Mouse (Mus musculus) WW6 (cell line): ENCODE results near the gene Pepd.

Experiments
- DNase-seq: peaks from one replicate; pipeline ENCODE4 v3.0.0-alpha.2; 2013; ENCODE audit warnings: low read depth, low spot score

The Pepd gene

DNA sequence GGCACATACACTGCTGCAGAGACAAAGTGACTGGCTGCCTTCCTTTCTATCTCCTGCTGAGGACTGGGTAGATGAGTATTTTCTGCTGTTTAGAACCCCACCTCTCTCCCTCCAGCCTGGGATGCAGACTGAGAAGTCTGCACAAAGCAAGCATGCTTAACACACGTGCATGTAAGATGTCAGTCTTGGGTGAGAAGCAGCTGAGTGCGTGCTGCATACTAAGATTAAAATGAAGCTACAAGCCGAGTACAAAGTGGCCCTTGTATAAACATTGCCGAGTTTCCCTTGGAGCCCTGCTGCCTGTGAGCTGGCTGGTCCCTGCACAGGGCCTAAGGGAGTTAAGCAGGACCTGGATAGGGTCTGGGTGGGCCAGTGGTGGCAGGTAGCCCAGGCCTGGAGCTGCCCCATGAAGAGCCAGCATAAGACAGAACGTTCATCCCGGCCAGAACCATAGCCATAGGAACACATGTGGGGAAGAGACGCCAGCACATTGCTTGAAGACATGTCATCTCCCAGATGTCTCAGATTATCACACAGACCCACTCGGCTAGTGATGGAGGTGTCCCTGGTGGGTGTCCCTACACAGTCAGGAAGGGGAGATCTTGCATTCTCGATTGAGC lies 115.7 kb downstream of the Pepd start:
- DNase-seq, result no peak

DNA sequence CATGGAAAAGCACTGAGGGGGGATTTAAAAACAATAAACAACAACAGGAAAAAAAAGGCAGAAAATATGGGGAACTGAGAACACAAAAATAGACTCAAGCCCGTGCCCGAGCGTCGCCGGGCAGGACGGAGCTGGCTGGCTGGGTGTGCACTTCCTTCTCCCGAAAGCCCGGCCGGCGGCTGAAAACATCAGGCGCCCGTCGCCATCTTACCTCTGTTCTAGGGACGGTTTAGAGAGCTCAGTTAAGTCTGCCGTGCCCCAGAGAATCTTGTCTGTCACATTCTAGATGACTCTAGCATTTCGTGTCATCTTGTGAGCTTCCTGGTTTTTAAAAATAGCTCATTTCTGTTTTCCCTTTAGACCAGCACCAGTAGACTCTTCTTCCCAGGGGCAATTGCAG lies 116.4 kb downstream of the Pepd start:
- no peak for DNase-seq

DNA sequence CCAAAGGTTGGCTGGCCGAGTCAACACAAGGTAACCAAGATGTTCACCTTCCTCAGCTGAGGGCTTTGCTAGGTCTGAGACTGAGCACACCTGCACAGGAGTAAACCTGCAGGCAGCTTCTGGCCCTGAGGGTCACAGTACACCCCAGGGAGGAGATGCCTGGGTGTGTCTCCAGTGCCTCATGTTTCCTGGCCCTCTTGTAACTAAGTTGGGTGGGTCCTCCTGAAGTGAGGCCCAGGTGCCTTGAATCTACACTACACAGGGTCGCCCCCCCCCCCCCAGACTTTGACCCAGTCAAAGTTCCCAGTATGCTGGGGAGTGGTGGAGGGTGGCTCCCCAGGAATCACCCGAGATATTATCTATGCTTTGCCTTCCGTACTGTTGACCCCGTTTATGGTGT lies 117.0 kb downstream of the Pepd start:
- DNase-seq, result no peak

DNA sequence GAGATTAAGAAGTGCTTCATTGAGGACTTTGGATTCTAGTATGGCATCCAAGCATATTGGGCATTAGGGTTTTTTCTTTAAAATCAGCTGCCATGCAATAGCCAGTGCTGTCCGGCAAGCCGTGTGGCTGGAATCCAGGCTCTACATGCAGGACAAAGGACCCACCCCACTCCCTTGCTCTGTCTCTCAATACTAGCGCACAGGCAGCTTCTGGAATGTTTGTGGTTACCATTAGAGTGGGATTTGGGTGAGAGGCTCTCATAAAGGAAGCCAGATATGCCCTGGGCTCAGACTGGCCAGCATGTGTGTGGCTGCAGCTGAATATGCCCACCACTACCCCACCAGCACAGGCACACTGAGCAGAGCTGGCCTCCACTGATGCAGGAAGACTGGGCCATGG lies 117.5 kb downstream of the Pepd start:
- no peak for DNase-seq

DNA sequence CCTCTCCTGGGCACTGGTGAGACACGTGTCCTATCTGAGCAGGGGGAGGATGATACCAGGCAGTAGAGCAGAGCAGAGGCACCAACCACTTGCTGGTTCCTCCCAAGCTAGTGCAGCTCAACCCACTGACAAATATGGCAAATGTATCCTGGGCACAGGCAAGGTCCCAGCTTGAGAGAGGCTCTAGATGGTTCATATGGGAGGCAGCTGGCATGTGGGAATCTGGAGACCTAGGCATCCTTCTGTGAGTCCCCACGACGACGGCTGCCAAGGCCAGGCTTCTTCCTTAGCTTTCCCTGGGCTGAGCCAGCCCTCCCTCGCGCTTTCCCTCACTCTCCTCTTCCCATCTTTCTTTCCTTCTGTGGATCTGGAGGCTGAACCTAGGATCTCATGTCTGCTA lies 118.4 kb downstream of the Pepd start:
- DNase-seq, result no peak

GRCm38 (mm10) chr7:35035141-35035553 lies 123.0 kb downstream of the Pepd start:
- DNase-seq, result no peak

- DNase-seq, result no peak
These were observed 123.4 kb downstream of the Pepd start for GRCm38 (mm10) chr7:35035565-35035964.

- no peak for DNase-seq
These were observed 124.1 kb downstream of the Pepd start for GRCm38 (mm10) chr7:35036266-35036731.

DNA sequence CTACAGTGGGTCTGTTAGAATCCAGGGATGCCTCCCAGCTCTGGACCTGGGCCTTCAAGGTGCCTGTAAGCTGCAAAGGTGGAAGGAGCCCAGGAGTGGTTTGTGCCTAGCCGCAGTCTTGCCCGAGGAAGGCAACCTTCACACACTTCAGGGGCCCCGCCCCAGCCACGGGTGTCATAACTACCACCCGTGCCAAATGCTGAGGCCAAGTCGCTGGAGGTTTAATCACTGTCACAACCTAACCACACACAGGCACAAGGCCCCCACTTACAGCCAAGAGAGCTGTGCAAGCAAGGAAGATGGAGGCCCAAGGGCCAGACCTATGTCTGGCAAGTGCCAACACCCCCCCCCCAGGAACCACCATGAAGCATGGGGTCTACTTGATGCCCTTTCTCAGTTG lies 125.2 kb downstream of the Pepd start:
- no peak for DNase-seq

DNA sequence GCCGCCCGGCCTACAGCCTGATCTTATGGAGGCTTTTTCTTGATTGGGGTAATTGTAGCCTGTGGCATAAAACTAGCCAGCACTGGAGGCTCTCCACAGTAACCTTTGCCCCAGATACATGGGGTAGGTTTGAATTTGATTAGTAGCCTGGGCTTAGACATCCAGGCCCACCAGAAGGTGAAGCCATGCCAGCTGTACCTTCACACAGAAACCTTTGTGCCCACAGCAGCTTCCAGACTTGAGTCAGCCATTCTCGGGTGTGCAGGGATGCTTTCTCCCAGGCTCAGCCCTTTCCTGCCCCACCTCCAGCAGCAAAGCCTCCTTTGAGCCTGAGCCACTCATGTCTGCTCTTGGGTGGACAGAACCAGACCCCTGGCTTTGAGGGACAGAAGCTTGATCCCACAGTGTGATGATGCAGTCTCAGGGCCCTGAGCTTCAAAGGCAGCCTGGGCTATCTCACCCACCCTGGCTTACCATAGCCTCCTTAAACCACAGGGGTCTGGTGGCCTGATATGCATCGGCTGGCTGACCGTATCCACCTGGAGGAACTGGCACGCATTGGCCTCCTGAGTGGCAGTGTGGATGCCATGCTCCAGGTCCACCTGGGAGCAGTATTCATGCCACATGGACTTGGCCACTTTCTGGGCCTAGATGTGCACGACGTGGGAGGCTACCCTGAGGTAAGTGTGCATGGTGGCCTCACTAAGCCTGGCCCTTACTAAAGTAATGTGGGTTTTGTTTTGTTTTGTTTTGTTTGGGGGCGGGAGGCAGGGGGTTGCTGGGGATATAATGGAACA lies 128.2 kb downstream of the Pepd start:
- no peak for DNase-seq

DNA sequence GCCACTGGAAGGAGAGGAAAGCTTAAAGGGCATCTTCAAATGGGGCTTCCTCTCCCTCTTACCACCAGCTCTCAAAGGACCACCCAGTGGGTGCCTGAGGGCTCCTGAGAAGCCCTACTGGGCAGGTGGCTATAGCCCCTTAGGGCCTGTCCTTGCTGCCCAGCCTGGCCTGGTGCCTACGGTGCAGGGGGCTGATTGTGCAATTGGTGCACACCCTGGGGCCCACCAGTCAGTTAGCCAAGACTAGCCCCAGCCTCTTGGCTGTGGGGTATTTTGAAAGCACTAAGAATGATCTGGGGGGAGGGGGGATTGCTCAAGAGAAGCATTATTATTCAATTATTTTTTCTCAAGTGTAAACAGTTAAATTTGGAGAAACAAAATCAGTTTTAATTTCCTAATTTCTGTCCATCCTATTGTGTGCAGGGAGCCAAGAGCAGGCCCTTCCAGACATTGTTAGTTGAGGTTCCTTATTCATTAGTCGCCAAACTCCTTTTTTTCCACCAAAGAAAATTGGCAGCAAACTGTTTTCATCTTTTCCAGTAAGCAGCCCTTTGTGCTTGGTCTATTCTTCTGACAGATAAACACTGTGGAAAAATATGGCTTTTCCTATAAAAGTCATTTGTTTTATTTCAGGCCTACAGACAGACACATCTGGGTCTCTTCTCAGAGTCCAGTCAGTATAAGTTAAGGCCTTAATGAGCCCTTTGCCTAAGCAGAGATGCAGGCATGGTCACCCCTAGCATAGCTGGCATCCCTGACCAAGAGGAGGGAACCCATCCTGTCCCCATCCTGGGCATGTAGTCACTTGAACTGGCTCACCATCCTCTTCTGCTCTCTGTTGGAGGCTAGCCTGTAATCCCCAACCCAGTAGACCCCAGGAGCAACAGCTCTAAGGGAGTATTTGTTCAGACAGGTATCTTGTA lies 129.4 kb downstream of the Pepd start:
- no peak for DNase-seq

DNA sequence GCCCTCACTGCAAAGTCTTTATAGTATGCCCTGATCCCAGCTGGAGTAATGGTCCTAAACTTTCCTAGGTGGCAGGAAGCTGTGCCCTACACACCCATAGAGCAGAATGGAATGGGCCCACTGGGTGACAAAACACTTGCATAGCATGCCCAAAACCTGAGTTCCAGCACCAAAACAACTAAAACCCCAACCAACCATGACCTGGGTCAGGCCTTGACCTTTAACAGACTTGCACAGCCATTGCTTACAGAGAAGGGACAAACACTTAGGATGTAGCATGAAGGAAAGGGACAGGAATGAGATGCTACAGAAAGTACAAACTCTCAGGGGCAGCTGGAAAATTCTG lies 130.0 kb downstream of the Pepd start:
- no peak for DNase-seq

- no peak for DNase-seq
These were observed 130.6 kb downstream of the Pepd start for GRCm38 (mm10) chr7:35042759-35043217.

- no peak for DNase-seq
These were observed 131.2 kb downstream of the Pepd start for GRCm38 (mm10) chr7:35043266-35043817.

- DNase-seq, result no peak
These were observed 132.5 kb downstream of the Pepd start for GRCm38 (mm10) chr7:35044719-35045118.

- DNase-seq, result no peak
These were observed 133.9 kb downstream of the Pepd start for GRCm38 (mm10) chr7:35046091-35046490.

GRCm38 (mm10) chr7:35050540-35050939 lies 138.4 kb downstream of the Pepd start:
- DNase-seq, result no peak

- DNase-seq, result no peak
These were observed 141.0 kb downstream of the Pepd start for GRCm38 (mm10) chr7:35053161-35053560.

- DNase-seq, result no peak
These were observed 142.1 kb downstream of the Pepd start for GRCm38 (mm10) chr7:35054286-35054685.

GRCm38 (mm10) chr7:35054977-35055618 lies 142.9 kb downstream of the Pepd start:
- DNase-seq, result no peak
